Mouse (Mus musculus): Measurements from ENCODE around the gene Tmem216.

Gene Tmem216

GRCm38 (mm10) chr19:10564278-10564677 lies 8.2 kb upstream of the Tmem216 start:
- DNase-seq: no peak

GRCm38 (mm10) chr19:10562351-10562750 lies 6.3 kb upstream of the Tmem216 start:
- no peak for DNase-seq

GRCm38 (mm10) chr19:10561558-10562314 lies 5.7 kb upstream of the Tmem216 start:
- DNase-seq: peak; percentile 85

- DNase-seq: peak; percentile 39
Measured at GRCm38 (mm10) chr19:10560108-10560507, 4.1 kb upstream of the Tmem216 start.

GRCm38 (mm10) chr19:10557837-10558375 lies 1.9 kb upstream of the Tmem216 start:
- DNase-seq: peak; percentile 18

- peak; percentile 48 for DNase-seq
Measured at GRCm38 (mm10) chr19:10557430-10557829, 1.4 kb upstream of the Tmem216 start.

GRCm38 (mm10) chr19:10557001-10557400 lies 963 bp upstream of the Tmem216 start:
- DNase-seq: no peak

- no peak for DNase-seq
Measured at GRCm38 (mm10) chr19:10539454-10539853, 16.6 kb downstream of the Tmem216 start.

- peak; percentile 3 for DNase-seq
Measured at GRCm38 (mm10) chr19:10530082-10530481, 26.0 kb downstream of the Tmem216 start.

- peak; percentile 81 for DNase-seq
Measured at GRCm38 (mm10) chr19:10525910-10526309, 30.1 kb downstream of the Tmem216 start, which contains the start of gene Sdhaf2. TSS of gene Sdhaf2 (minus strand) at chr19:10526142.

GRCm38 (mm10) chr19:10525106-10525901 lies 30.7 kb downstream of the Tmem216 start, which contains the start of gene Cpsf7:
TSS of gene Cpsf7 (plus strand) at chr19:10525266.
- peak; percentile 97 for DNase-seq

GRCm38 (mm10) chr19:10524784-10525105 lies 31.3 kb downstream of the Tmem216 start:
- no peak for DNase-seq

GRCm38 (mm10) chr19:10523483-10524080 lies 32.5 kb downstream of the Tmem216 start:
- DNase-seq: no peak

GRCm38 (mm10) chr19:10521926-10522325 lies 34.1 kb downstream of the Tmem216 start:
- DNase-seq: no peak

GRCm38 (mm10) chr19:10520355-10520754 lies 35.7 kb downstream of the Tmem216 start:
- peak; percentile 70 for DNase-seq

GRCm38 (mm10) chr19:10510759-10511330 lies 45.2 kb downstream of the Tmem216 start:
- DNase-seq: no peak

GRCm38 (mm10) chr19:10502571-10502970 lies 53.5 kb downstream of the Tmem216 start:
- DNase-seq: peak; percentile 74

- DNase-seq: no peak
Measured at GRCm38 (mm10) chr19:10500581-10500980, 55.5 kb downstream of the Tmem216 start.

- no peak for DNase-seq
Measured at GRCm38 (mm10) chr19:10497512-10498160, 58.4 kb downstream of the Tmem216 start.

- peak; percentile 68 for DNase-seq
Measured at GRCm38 (mm10) chr19:10496976-10497375, 59.1 kb downstream of the Tmem216 start.

GRCm38 (mm10) chr19:10495670-10496069 lies 60.4 kb downstream of the Tmem216 start:
- no peak for DNase-seq

- peak; percentile 87 for DNase-seq
Measured at GRCm38 (mm10) chr19:10486264-10486738, 69.7 kb downstream of the Tmem216 start.
